Mouse (Mus musculus) ES-CJ7 (cell line): ENCODE data around the gene Pgbd1.
A peak's percentile ranks its signal among the peaks of the same experiment; 100 is the strongest.
"Not testable (repeated sequence)": the region's sequence is repeated elsewhere in the genome, so short reads cannot be mapped to it uniquely, and the experiment has no call there.

Experiments
- DNase-seq: peaks from one replicate; pipeline ENCODE4 v3.0.0; 2011; ENCODE audit warnings: low read depth, low spot score

The Pgbd1 gene

DNA sequence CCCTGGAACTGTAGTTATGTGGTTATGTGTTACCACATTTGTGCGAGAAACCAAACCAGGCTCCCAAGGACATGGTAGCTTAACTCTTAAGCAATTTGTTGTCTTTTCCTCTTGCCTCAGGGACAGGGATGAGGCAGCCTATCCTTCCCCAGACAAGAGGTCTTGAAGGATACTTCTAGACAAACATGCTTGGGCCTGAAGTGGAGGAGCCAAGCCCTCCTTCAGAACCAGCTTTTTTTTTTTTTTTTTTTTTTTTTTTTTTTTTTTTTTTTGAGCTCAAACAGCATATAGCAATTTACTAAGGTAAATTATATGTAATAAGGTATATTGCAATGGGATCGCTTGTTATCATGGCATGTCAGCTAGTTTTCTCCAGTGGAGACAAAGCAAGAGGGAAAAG lies 25.1 kb downstream of the Pgbd1 start:
- DNase-seq: no peak

DNA sequence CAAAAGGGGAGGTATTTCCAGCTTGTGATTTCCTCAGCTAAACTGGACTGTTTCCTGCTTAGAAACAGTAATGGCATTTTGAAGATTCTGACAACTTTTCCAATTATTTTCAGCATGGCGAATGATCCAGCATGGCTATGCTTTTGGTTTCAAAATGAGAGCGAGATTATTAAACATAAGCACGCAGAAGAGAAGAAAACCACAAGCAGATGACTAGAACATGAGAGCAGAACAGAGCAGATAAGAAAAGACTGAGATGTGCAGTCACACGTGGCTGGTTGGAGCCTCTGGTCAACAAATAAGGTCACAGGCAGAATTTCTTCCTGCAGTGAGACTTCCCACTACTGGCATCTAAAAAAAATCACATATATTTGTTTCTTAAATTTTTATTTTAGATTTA lies 25.6 kb downstream of the Pgbd1 start:
- DNase-seq: no peak

DNA sequence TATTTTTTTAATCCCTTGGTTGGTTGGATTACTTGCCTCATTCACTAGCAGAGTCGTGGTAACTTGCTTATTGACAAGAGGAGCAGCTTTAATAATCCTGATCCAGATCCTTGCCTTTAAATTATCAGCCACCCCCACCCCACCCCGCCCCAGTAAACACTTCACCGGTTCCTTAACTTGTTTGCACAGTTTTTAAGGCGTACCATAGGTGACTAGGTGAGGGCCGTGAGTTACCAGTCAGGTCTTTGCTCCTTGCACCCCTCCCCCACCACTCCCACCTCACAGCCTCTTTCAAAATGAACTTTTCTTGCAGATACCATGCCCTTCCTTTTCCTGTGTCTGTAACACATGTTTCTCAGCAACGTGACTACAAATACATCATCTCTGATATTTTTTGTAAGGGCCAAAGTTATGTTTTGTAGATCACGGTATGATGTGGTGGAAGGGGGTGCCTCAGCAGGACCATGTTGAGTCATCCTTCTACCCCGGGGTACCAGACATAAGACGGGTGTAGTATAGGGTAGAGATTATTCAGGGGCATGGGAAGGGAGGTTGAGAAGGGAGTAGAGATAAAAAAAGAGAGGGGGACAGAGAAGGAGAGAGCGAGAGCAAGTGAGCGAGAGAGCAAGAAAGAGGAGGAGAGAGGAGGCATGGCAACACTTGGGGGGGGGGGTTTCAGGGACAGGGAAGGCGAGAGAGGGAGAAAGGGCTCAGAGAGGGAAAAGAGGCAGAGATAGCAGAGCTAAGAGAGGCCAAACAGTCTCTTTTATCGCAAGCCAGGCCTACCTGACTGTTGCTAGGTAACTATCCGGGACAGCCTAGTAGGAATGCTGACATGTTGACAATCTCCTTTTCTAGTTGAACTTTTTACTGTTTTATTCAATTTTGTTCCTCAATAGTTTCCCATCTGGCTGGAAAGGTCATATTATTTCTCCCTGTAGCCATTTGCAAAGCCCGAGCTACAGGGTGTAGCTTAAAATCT lies 26.3 kb downstream of the Pgbd1 start:
- no peak for DNase-seq

DNA sequence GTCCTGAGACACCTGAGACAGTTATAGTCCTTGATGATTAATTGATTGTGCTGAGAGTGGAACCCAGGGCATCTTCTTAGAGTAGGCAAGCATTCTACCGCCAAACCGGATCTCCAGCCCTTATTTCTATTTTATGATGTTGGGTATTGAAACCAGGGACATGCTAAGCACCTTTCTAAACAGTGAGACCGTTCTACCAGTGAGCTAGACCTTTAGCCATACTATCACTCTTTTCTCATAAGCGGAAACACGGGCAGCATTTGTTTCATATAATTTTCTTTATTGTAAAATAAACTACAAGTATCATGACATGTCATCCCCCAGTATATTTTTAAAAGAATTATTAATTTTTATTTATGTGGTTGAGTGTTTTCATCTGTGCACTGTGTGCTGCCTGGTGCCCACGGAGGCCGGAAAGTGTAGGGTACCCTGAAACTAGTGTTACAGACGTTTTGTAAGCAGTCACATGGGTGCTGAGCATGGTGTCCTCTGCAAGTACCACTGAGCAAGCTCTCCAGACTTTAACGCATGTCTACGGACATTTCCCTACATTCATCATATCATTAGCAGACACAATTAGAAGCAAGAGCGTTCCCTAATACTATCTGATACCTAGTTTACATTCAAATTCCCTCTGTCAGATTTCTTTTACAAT lies 31.9 kb downstream of the Pgbd1 start:
- DNase-seq: no peak

DNA sequence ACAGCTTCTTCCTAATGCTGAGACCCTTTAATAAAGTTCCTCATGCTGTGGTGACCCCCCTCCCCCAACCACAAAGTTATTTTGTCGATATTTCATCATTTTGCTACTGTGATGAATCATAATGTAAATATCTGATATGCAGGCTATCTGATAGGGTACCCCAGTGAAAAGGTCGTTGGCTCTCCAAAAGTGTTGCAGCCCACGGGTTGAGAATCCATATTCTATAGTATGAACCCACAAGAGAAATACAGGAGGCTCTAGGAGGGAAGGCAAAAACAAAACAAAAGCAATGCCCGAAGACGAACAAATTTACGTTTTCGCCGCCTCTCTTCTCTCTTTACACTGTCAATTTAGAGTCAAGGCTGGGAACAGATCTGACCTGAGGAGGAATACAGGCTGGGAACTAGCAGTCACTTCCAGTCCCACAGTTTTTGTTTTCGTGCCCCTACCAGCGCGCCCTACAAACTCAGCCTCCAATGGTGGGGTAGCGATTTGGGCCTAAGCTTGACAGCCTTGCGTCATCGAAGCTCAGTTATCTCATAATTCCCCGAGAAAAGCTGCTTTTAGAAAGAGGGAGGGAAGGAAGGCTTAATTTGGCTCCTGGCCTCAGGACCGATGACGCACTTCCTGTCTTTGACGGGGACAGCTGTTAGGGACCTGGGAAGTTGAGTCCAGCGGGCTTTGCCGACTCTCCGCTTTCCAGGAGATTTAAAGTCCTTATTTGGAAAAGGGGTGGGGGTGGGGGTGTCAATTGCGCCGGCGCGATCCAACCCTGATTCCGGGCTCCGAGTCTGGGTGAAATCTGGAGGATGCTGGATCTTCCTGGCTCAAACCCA lies 32.7 kb downstream of the Pgbd1 start:
- DNase-seq: peak; percentile 90

DNA sequence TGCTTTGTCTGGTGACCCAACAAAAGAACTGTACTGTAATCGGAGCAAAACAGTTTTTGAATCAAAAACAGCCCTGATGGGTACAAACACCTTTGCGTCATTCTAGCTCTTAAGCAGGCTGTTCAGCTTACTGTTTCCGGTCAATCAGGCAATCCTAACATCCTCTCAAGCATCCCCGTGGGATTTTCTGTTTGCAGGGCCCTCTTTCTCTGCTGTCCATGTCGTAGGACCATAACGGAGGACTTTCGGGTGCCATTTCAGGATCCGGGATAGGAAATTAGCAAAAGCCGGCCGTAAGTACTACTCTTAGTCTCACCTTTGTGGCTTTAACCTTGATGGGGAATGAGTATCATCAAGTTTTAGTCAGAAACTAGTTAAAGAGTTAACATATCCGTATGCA lies 33.5 kb downstream of the Pgbd1 start:
- no peak for DNase-seq

DNA sequence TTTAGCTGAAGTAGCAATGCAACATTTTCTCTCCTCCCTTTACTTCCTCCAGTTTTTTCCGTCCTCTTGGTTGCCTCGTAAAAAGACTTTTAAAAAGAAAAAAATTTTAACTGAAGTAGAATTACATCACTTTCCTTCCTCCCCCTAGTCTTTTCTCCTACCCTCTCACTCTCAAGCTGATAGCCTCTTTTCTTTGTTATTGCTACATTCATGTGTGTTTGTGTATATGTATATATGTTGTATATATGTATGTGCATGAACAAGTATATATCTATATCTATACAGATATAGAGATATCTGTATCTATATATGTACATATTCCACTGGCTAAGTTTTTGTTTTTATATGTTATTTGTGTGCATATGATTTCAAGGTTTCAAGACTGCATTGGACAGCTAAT lies 38.0 kb downstream of the Pgbd1 start:
- no peak for DNase-seq

DNA sequence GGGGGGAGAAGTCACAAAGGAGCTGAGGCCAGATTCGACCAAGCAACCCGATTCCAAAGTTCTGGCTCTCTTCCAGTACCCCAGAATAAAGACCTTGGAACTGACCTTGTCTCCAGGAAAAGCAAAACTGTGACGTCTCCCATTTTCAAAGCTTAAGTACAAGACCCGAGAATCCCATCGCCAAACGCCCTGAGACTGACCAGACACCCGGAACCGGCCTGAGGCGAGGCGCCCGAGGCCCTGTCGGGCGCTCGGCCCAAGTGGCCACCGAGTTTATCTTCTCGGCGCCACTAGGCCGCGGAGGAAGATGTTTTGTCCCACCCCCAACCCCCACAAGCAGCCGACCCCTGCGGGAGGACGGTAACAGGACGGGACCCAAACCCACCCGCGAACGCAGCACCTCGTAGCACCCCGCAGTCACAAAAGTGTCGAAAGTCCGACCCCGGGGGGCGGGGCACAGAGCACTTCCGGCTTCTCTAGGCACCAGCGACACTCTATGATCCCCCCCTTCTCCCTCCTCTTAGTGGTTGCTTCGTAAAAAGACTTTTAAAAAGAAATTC lies 38.5 kb downstream of the Pgbd1 start, which contains the start of gene Zkscan3:
Zkscan3 (minus strand) TSS at position 469 of the 560 bp plus-strand sequence.
- DNase-seq: peak; percentile 85

DNA sequence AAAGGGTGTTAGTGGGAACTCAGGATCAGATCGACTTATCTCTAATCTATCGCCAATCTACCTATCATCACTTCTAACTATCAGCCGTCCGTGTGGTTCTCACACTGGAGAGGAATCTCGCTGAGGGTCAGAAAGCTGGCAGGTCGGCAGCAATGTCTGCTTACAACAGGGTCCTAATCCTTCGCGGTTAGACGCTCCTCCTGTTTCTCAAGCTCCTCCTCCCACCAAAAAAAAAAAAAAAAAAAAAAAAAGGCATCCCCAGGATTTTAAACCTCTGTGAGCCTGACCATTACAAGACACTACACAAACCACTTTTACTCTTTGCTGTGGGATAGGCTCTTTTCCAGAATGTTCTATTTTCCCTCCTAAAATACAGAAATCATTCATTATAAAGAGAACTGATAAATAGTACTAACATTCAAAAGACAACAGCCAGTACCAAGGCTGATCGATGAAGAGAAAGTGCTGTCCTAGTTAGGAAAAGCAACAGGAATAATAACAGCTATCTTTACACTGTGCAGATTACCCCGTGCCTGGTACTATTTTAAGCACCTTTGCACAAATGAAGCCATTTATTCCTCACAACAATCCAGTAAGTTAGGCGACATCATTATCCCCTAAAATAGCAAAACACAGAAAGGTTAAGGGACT lies 39.1 kb downstream of the Pgbd1 start:
- peak; percentile 58 for DNase-seq

DNA sequence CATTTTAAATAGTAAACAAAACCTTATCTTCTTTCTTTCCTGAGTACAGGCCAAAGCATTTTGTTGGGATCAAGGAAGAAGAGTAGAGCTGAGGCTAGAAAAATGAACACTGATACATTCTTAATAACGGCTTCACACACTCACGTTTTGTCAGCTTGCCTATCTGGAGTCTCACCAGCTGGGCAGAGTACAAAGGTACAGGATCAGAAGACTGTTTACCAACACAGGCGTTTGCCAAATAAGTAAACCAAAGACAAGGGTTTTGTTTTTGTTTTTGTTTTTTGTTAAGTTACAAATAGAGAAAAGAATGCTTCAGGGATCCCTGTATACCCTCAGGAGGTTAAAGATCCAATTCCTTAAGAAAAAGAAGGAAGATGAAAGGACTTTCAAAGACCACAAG lies 39.7 kb downstream of the Pgbd1 start:
- no peak for DNase-seq

DNA sequence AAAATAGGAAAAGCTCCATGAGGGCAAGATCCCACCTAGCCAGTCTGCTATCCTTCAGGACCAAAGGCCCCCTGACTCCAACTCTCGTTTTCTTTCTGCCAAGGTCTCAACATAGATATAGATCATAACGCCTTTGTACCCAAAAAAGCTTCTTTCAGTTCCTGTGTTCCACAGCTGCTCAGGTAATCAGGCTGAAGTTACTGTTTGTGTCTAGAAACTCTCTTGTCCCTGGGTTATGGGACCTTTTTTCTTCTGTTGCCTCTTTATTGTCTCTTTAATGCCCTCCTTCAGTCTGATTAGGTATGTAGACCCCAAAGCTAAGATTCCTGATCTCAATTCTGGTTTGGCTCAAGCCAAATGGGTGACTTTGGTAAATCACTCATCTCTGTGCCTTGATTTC lies 43.4 kb downstream of the Pgbd1 start:
- no peak for DNase-seq

DNA sequence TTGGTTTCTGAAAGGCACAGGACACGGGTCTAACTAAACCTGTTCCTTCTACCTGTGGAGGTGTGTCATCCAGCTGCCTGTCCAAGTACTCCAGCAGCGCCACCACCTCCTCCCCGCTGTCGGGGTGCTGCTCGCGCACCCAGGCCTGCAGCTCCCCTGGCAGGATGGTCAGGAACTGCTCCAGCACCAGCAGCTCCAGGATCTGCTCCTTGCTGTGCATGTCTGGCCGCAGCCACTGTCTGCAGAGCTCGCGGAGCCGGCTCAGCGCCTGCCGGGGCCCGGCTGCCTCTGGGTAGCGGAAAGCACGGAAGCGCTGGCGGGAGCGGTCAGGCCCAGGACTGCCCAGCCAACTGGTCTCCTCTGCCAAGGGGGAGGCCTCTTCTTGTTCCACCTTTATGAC lies 44.8 kb downstream of the Pgbd1 start:
- not testable (repeated sequence) for DNase-seq

DNA sequence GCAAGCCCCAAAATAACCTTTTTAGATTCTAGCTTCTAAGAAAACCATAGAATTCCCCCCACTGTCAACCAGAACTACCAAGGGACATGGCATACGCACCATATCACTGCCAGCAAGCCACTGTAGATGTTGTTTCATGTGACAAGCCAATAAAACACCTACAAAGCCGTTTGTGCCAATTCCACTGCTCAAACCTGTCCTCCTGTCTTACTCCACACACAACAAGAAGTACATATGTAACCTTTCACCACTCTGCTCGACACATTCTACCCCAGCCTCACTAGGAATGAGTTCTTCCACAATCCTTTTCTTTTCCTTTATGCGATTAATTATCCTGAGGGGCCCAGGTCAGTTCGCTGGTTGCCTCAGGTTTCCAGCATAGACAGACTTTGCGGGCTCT lies 45.2 kb downstream of the Pgbd1 start:
- DNase-seq: no peak

DNA sequence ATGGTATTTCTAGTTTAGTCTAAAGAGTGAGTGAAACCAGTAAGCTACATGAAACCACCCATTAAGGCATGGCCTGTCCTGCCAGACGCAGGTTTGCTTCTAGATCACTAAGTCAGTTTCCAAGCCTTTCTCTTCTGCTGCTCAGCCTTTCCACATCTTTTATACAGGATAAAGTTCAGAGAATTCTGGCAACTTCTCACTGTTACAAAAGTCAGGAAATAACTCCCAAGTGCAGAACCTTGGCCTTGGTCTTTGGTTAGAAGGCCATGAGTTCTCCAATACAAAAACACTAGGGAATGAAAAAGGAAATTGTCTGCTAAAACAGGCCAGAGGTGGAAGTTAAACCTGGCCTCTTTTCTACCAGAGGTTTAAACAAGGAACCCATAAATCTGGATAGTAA lies 45.6 kb downstream of the Pgbd1 start:
- DNase-seq: no peak

DNA sequence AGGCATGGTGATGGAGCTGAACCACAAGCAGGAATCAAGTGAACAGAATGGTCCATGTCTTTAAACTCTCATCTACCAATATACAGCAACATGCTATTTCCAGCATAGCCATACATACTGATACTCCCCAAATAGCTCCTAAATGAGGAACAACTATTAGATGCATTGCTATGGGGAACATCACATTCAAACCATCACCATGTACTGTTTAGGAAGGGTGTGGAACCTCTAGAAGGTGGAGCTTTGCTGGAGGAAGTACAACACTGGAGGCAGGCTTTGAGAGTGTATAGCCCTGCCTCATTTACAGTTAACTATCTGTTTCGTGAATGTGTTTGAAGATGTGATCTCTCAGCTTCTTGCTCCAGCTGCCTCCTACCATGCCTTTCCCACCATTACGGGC lies 63.1 kb downstream of the Pgbd1 start:
- DNase-seq: no peak

DNA sequence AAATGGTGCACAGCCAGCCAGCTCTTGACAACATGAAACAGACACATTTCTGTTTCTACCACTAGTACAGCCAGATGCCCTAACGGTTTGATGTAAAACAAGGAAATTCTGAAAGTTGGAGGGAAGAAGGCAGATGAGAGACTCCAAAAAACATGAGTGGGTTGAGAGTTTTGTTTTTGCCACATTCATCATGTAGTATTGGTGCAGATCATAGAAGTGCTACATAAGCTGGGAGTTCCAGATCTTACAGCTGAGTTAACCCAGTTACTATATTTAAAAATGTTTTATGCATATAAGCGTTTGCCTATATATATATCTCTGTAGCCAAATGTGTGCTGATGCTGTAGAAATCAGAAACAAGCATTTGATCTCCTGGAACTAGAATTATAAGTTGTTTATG lies 68.2 kb downstream of the Pgbd1 start:
- DNase-seq: no peak
